Mouse (Mus musculus) G1E (cell line): Measurements from ENCODE around the gene Trappc6a. TPM values are rescaled to one million over a fixed set of nuclear protein-coding genes. Genes with fewer than 3 reads are reported as not detected.

Source experiments
- ATAC-seq: 2 replicates; pipeline ENCODE4 v1.8.0; 2016; ENCODE audit warnings: mild to moderate bottlenecking; ENCODE audit not compliant: insufficient number of reproducible peaks, poor library complexity, low FRiP score, severe bottlenecking; ENCODE audit errors: extremely low read depth
- DNase-seq: peaks from one replicate; pipeline ENCODE4 v3.0.0; 2012; ENCODE audit warnings: low spot score
- H3K27me3 ChIP-seq: 2 replicates; pipeline ENCODE4 v1.6.1; 2012; ENCODE audit warnings: mild to moderate bottlenecking, low read length, inconsistent platforms; ENCODE audit not compliant: insufficient read depth
- H3K36me3 ChIP-seq: replicated peaks from 2 replicates; pipeline ENCODE3; 2012; ENCODE audit warnings: mild to moderate bottlenecking, inconsistent platforms
- H3K4me1 ChIP-seq: 2 replicates; pipeline ENCODE4 v1.6.1; 2012; ENCODE audit warnings: low read depth, low read length, inconsistent platforms, mixed read lengths; ENCODE audit not compliant: insufficient read depth
- H3K4me3 ChIP-seq: 2 replicates; pipeline ENCODE4 v1.5.1; 2012; ENCODE audit warnings: low read depth, mild to moderate bottlenecking, inconsistent platforms, low read length, moderate library complexity, mixed read lengths
- H3K9me3 ChIP-seq: replicated peaks from 2 replicates; pipeline ENCODE4 v1.6.1; 2012; ENCODE audit warnings: inconsistent platforms
- CTCF ChIP-seq: IDR thresholded peaks from 2 replicates; pipeline ENCODE4 v1.5.1; 2012; ENCODE audit warnings: low read depth, low read length, inconsistent platforms, mixed read lengths
- GATA1 ChIP-seq: IDR thresholded peaks from 2 replicates; pipeline ENCODE4 v1.6.1; 2012; ENCODE audit warnings: borderline replicate concordance, low read length, inconsistent platforms, mixed read lengths
- GATA2 ChIP-seq: IDR thresholded peaks from 2 replicates; pipeline ENCODE4 v1.6.1; 2012; ENCODE audit warnings: low read depth, low read length, inconsistent platforms, borderline replicate concordance
- POLR2AphosphoS5 ChIP-seq: IDR thresholded peaks from 2 replicates; pipeline ENCODE4 v1.6.1; 2012; ENCODE audit warnings: low read depth, low read length, inconsistent platforms; ENCODE audit not compliant: insufficient replicate concordance
- TAL1 ChIP-seq: conservative IDR thresholded peaks from 2 replicates; pipeline ENCODE4 v1.6.1; 2012; ENCODE audit warnings: low read depth, low read length, inconsistent platforms, mixed read lengths
- polyA plus RNA-seq: library from polyadenylated mRNA; stranded (reverse); fragments of >175 nt; gene quantifications from 2 replicates; pipeline ENCODE4 v1.2.3, GENCODE M21; 2012
- total RNA-seq, 2 experiments: library from RNA; stranded (forward) in 1 of 2; stranded (reverse) in 1 of 2; fragments of 200-1000 nt in 1 of 2; fragments of >200 nt in 1 of 2; fragmentation: Nextera tagmentation in 1 of 2; gene quantifications; 2 replicates each; pipeline ENCODE4 v1.2.3; 2014 to 2017

Gene Trappc6a
- total and polyA plus RNA-seq, 3 experiments, result 92.8 to 537 (median 141) TPM

- no peak for TF ChIP-seq CTCF
- TF ChIP-seq GATA1, result no peak
- TF ChIP-seq POLR2AphosphoS5, result no peak
- TF ChIP-seq TAL1, result no peak
- no peak for TF ChIP-seq GATA2
- DNase-seq, result no peak
- ATAC-seq, result no peak
Observed at GRCm38 (mm10) chr7:19525105-19525481, 16.9 kb downstream of the Trappc6a start.

DNA sequence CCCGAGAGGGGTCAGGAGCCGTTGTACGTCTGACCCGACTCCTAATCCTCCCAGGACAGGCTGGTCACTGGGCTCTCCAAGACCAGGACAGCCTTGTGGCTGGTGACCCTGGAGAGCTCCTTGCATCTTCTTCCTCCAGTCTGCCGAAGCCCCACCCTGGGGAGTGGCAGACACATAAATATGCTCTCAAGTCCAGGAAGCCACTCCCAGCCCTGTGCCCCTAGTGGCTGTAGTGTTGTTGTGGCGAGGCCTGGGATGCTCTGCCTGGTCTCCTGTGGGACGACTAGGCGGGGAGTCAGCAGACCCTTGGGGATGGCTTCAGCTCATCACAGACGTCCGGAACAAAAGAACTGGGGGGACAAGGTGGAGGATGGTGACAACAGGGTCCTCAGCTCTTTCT lies 22.9 kb downstream of the Trappc6a start:
- ATAC-seq, result no peak
- Histone ChIP-seq H3K9me3 (no peaks in the 10 kb centered on the region), H3K36me3 (peaks cover 80% of the 10 kb centered on the region), H3K4me1 (peaks cover 9% of the 10 kb centered on the region), H3K27me3 (no peaks in the 10 kb centered on the region), H3K4me3 (no peak overlapping the region)
- DNase-seq, result no peak
- no peak for TF ChIP-seq GATA2
- no peak for TF ChIP-seq GATA1
- TF ChIP-seq CTCF, result no peak
- no peak for TF ChIP-seq POLR2AphosphoS5

More at GRCm38 (mm10) chr7:19525105-19525481, 16.9 kb downstream of the Trappc6a start:
- peaks cover 27% of the 10 kb centered on the region for H3K36me3 ChIP-seq
- H3K4me1 ChIP-seq, result peaks cover 9% of the 10 kb centered on the region
- peaks cover 21% of the 10 kb centered on the region; the same call in 1 of the 2 replicates for H3K27me3 ChIP-seq
- H3K4me3 ChIP-seq, result no peak overlapping the region
- peaks cover 19% of the 10 kb centered on the region for H3K9me3 ChIP-seq

GRCm38 (mm10) chr7:19532240-19532639 lies 24.0 kb downstream of the Trappc6a start:
- Histone ChIP-seq H3K36me3 (peaks cover 90% of the 10 kb centered on the region), H3K4me1 (peaks cover 9% of the 10 kb centered on the region)
- TF ChIP-seq GATA1, result no peak
- no peak for TF ChIP-seq GATA2
- no peak for TF ChIP-seq POLR2AphosphoS5
- no peak for TF ChIP-seq TAL1
- TF ChIP-seq CTCF, result no peak

DNA sequence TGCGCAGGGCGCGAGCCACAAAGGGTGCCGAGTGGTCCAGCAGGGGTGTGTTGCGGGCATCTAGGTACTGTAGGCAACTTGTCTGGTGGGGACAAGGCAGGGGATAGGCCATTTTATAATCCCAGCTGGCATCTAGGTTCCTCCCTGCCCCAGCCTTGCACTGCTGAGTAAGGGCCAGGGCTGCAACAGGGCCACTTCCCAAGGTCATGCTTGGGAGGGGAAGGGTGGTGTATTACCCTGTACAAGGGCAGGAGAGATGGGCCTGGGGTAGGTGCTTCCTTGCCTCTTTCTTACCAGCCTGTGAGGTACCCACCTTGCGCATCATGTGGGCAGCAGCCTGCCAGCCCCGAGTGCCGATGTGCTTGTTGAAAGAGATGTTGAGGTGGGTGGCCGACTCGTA lies 26.5 kb downstream of the Trappc6a start:
- Histone ChIP-seq H3K36me3 (peaks cover 94% of the 10 kb centered on the region), H3K4me3 (no peak overlapping the region), H3K9me3 (0 out of 2 replicates have a peak, but pooled peaks cover 5% of the 10 kb centered on the region), H3K4me1 (peaks cover 9% of the 10 kb centered on the region), H3K27me3 (no peaks in the 10 kb centered on the region)
- DNase-seq, result no peak
- no peak for ATAC-seq
- TF ChIP-seq GATA1 (no peak), POLR2AphosphoS5 (no peak), CTCF (no peak), GATA2 (no peak), TAL1 (no peak)

More at GRCm38 (mm10) chr7:19532240-19532639, 24.0 kb downstream of the Trappc6a start:
- H3K27me3 ChIP-seq, result no peaks in the 10 kb centered on the region
- no peak for DNase-seq
- no peaks in the 10 kb centered on the region for H3K9me3 ChIP-seq
- ATAC-seq, result no peak
- H3K4me3 ChIP-seq, result no peak overlapping the region

DNA sequence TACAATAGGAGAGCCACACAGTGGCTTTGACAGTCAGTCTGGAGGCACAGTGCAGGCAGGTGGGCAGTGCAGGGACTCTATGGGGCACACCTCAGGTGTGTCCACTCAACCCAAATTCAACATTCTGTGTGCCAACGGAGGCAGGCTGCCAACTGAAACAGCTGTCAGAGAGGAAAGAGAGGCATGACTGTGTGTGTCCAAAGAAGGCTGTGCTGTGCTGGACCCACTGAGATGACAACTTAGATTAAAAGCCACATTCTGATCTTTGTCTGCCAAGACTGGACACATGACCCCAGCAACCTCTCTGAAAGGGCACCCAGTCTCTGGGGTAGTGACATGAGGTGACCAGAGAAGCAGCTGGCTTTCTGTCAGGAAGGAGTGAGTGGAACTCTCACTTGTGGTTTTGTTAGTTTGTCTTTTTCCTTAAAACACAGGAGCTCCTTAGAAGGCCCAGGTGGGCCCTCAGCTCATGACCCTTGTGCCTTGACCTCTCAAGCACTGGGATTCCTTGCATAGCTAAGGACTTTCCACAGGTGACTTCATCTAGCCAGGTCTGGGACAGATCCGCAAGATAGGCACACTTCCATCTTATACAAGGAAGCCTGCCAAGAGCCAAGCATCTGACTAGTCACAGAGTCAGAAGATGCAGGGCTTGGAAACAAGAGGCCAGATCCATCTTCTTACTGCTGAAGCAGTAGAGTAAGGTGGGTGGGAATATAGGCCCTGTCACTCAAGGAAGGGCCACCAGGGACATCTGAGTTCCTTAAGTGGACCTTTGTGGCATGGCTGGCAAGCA lies 32.8 kb downstream of the Trappc6a start:
- H3K4me1 ChIP-seq, result peaks cover 15% of the 10 kb centered on the region
- ATAC-seq (no peak), DNase-seq (no peak)
- H3K9me3 ChIP-seq, result peaks cover 12% of the 10 kb centered on the region; the same call in 1 of the 2 replicates
- H3K36me3 ChIP-seq, result peaks cover 87% of the 10 kb centered on the region
- no peaks in the 10 kb centered on the region for H3K27me3 ChIP-seq
- TF ChIP-seq POLR2AphosphoS5 (no peak), GATA2 (no peak), GATA1 (no peak), TAL1 (no peak), CTCF (no peak)
- H3K4me3 ChIP-seq, result no peak overlapping the region

DNA sequence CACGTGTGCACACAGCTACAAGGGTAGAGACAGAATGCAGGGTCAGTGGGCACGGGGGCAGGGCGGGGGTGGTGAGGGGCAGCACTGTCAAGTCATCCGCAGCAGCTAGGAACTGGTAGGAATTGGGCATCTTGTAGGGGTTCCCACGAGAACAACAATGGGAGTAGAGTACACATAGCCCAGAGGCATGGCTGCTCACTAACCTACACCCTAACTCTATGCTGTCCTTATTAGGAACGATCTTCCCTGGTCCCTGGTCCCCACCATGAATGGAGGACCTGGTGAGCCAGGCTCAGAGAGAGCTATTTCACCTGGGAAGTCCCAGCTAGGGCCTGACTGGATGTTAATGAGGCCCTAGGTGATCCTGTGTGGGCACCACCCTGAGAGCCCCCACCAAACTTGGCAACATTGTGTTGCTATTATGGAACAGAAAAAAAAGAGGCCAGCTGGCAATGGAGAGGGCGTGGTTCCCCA lies 33.5 kb downstream of the Trappc6a start:
- TF ChIP-seq GATA2 (no peak), CTCF (no peak), TAL1 (no peak), GATA1 (no peak), POLR2AphosphoS5 (no peak)
- H3K4me3 ChIP-seq, result no peak overlapping the region
- peaks cover 12% of the 10 kb centered on the region; the same call in 1 of the 2 replicates for H3K9me3 ChIP-seq
- peaks cover 86% of the 10 kb centered on the region for H3K36me3 ChIP-seq
- DNase-seq, result no peak
- no peak for ATAC-seq
- peaks cover 15% of the 10 kb centered on the region for H3K4me1 ChIP-seq
- H3K27me3 ChIP-seq, result no peaks in the 10 kb centered on the region
